Mouse (Mus musculus) lung, adult 2 months (tissue): Measurements from ENCODE around the gene Tpcn1. TPM values are rescaled to one million over a fixed set of nuclear protein-coding genes. Genes with fewer than 3 reads are reported as not detected.

ENCODE experiments used
- DNase-seq: peaks from one replicate; pipeline ENCODE4 v3.0.0; 2022
- H3K4me1 ChIP-seq: fragments of 200-500 bp; 2 replicates; pipeline ENCODE4 v1.6.1; 2011; ENCODE audit warnings: low read length; ENCODE audit not compliant: control insufficient read depth, insufficient read depth
- H3K4me3 ChIP-seq: fragments of 200-500 bp; replicated peaks from 2 replicates; pipeline ENCODE3; 2011; ENCODE audit warnings: low read depth, mild to moderate bottlenecking, control low read depth, low read length; ENCODE audit errors: extremely low read depth
- CTCF ChIP-seq: fragments of 200-500 bp; IDR thresholded peaks from 2 replicates; pipeline ENCODE4 v1.5.1; 2011; ENCODE audit warnings: mild to moderate bottlenecking, low read length, control low read depth; ENCODE audit not compliant: insufficient read depth
- POLR2A ChIP-seq: fragments of 200-500 bp; IDR thresholded peaks from 2 replicates; pipeline ENCODE4 v1.6.1; 2011; ENCODE audit warnings: low read depth, mild to moderate bottlenecking, control low read depth, low read length, borderline replicate concordance; ENCODE audit errors: extremely low read depth
- WGBS: fragments of 180-500 bp; shearing (Covaris S2); methylation state at CpG from one replicate; pipeline ENCODE4 v1.1.7; 2018; 5-methylcytosine and 5-hydroxymethylcytosine counted together
- polyA plus RNA-seq: library from polyadenylated mRNA; depleted of rRNA; stranded (reverse); fragments of >200 nt; gene quantifications from 2 replicates; pipeline ENCODE4 v1.2.3, GENCODE M21; 2012; rRNA removed

Tpcn1 gene
- polyA plus RNA-seq, 1 experiment: 89.2 TPM

DNA sequence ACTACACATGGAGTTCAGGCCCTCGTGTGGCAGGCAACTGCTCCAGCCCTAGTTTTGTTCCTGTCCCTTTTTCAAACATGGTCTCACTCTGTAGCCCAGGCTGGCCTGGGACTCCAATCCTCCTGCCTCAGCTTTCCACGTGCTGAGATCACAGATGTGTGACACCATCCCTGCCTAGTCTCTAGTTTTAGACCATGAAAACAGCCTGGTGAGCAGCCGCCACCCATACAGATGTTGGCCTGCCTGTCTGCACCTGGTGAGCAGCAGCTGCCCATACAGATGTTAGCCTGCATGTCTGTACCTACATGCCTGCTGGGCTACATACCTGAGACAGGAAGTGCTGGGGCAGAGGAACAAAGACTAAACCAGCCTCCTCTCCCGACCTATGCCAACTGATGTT is 89.3 kb downstream of the Tpcn1 start:
- WGBS: 81% methylated on average over 4 of the region's 4 CpGs
- Histone ChIP-seq H3K4me3 (no peak overlapping the region), H3K4me1 (peaks cover 7% of the 10 kb centered on the region; the same call in 1 of the 2 replicates)
- no peak for TF ChIP-seq POLR2A
- no peak for TF ChIP-seq CTCF
- DNase-seq: no peak

DNA sequence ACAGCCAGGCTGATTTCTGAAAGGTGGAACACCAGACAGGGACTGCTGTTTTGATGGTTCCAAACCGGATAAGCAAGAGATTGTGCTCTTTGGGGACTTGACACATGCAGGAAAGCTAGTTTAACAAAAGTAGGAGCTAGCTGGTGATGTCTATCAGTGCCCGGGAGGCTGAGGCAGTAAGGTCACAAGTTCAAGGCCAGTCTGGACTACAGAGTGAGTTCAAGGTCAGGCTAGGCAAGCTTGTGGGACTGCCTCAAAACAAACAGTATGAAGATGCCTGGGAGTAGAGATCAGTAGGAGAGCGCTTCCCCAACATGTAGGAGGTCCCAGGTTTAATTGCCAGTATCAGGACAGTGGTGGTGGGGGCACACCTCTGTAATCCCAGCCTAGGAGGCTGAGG is 91.4 kb downstream of the Tpcn1 start:
- no peak for TF ChIP-seq POLR2A
- no peak for TF ChIP-seq CTCF
- H3K4me3 ChIP-seq: no peak overlapping the region
- no peaks in the 10 kb centered on the region for H3K4me1 ChIP-seq
- WGBS: 89% methylated on average over 3 of the region's 3 CpGs
- DNase-seq: no peak

DNA sequence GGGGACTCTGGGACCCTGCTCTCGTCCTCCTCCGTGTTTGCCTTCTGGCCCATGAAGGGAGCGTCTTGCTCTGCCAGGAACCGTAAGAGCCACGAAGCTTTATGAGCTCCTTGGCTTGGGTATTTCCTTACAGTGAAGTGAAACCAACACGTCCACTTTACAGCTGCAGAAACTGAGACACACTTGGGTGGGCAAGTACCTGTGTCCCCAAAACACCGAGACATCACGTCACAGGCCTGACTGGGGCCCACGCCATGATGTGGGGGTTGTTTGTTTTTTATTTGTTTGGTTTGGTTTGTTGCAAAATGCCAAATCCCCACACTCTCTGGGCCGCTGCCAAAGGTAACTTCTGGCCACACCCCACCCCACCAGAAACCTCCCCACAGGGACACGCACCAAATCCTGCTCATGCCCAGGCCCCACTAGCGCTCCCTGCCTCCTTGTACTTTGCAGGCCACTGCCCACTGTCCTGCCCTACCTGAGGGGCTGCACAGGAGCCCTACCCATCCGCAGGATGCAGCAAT is 92.7 kb downstream of the Tpcn1 start:
- no peak for TF ChIP-seq CTCF
- TF ChIP-seq POLR2A: no peak
- 87% methylated on average over 13 of the region's 13 CpGs for WGBS
- no peak for DNase-seq
- Histone ChIP-seq H3K4me3 (no peak overlapping the region), H3K4me1 (0 out of 2 replicates have a peak, but pooled peaks cover 2% of the 10 kb centered on the region)

DNA sequence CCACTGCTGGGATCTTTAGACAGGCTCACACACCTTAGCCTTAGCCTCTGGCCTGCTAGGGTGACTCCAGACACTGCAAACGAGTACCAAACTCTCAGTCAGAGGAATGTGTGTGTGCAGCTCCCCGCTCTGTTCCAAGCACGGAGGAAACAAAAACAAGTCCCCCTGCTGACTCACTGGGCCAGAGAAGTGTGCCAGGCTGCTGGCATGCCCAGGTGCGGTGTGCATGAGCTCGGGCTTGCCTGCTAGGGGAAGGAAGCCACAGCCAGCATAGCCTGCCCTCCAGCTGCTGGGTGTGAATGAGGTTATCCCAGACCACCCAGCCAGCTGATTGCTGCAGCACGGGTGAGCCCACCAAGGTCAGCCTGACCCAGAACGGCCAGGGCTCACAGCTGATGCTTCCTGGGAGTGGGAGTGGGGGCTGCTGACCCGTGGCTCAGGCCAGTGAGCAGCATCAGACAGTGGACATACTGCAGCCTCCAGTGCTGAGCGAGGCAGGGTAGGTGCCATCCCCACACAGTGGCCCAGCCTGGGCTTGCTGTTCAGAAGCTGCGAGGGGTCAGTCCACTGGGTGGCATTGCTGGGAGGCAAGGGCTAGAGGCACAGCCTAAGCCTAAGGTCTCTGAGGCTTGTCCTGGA is 93.3 kb downstream of the Tpcn1 start:
- Histone ChIP-seq H3K4me3 (no peak overlapping the region), H3K4me1 (0 out of 2 replicates have a peak, but pooled peaks cover 3% of the 10 kb centered on the region)
- 70% methylated on average over 10 of the region's 10 CpGs for WGBS
- DNase-seq: no peak
- no peak for TF ChIP-seq POLR2A
- TF ChIP-seq CTCF: no peak

DNA sequence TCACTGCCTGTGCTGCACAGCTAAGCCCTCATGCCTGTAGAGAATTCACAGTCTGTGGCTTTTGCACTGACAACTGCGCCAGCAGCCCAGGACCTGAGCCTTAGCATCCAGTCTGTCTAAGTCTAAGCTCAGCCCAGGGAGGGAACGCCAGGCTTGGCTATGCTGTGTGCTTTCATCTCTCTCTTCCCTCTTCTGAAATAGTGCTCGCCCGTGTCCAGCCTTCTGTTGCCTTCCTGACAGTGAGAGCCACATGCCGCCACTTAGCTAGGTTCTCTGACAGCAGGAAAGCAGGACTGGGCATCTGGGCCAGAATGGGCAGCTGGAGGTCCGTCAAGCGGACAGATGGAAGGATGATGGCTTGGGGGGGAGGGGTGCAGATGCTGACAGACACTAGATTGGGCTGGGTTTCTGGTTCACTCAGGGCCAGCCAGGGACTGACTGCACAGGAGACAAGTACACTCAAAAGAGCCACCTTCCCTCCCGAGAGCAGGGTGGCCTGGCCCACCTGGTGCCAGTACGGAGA is 94.5 kb downstream of the Tpcn1 start:
- WGBS: 91% methylated on average over 9 of the region's 9 CpGs

DNA sequence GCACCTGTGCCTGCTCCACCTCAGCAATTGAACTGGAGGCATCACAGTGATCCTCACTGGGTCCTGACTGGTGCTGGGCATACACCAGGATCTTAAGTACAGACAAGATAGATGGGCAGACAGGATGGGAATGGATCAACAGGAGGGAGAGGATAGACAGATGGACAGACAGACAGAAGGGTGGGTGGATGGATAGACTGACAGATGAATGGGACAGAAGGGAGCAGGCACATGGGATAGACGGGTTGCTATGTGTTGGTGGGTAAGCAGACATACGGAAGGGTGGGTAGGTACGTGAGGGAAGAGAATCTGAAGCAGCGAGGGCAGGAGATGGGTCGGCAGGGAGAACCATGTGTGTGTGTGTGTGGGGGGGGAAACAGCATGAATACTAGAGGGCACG is 95.0 kb downstream of the Tpcn1 start:
- no peak for TF ChIP-seq CTCF
- DNase-seq: no peak
- H3K4me1 ChIP-seq: 0 out of 2 replicates have a peak, but pooled peaks cover 3% of the 10 kb centered on the region
- no peak overlapping the region for H3K4me3 ChIP-seq
- WGBS: 92% methylated on average over 6 of the region's 6 CpGs

More for the DNA sequence above, 94.5 kb downstream of the Tpcn1 start:
- DNase-seq: no peak
- 0 out of 2 replicates have a peak, but pooled peaks cover 3% of the 10 kb centered on the region for H3K4me1 ChIP-seq
- TF ChIP-seq CTCF (no peak), POLR2A (no peak)
- no peak overlapping the region for H3K4me3 ChIP-seq

DNA sequence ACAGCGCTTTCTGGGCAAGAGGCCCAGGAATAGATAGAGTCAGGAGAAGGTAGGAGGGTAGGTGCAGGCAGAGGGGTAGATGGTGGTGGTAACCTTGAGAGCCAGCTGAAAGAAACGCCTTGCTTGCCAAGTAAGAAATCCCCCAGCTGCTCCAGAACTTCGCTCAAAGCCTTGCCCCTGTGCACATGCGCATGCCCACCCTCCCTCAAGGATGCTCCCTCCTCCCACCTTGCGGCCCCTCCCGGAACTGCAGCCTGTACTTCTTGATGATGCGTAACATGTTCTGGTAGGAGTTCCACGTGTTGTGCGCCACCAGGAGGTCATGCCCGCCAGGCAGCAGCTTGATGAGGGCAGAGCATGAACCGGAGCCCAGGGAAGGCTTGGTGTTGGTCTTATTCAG is 96.0 kb downstream of the Tpcn1 start:
- WGBS: 79% methylated on average over 11 of the region's 11 CpGs

DNA sequence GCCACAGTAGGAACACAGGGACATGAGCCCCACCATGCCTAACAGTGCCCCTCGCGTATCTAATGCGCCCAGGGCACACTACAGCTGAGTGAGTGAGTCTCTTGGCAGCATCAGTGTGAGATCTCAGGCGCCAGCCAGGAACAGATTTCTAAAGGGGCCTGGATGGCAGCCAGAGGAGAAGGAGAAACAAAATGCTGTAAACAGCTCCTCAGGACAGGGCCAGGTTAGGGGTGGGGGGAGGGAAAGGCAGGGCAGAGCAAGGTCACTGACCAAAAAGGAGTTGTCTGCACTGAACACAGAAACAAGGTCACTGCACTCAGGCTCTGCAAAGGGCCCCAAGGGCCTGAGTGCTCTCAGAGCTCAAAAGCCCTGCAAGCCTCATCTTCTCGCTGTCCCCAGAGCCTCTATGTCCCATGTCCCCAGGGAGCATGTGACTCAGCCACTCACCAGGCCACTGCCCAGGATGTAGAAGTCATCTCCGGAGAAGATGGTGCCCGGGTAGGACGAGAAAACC is 97.7 kb downstream of the Tpcn1 start:
- 36% methylated on average over 8 of the region's 8 CpGs for WGBS
- no peak for DNase-seq
- Histone ChIP-seq H3K4me1 (0 out of 2 replicates have a peak, but pooled peaks cover 3% of the 10 kb centered on the region), H3K4me3 (no peak overlapping the region)
- TF ChIP-seq CTCF: no peak

More for the DNA sequence above, 96.0 kb downstream of the Tpcn1 start:
- no peak for TF ChIP-seq CTCF
- no peak for TF ChIP-seq POLR2A
- DNase-seq: no peak
- H3K4me3 ChIP-seq: no peak overlapping the region
- 0 out of 2 replicates have a peak, but pooled peaks cover 3% of the 10 kb centered on the region for H3K4me1 ChIP-seq

DNA sequence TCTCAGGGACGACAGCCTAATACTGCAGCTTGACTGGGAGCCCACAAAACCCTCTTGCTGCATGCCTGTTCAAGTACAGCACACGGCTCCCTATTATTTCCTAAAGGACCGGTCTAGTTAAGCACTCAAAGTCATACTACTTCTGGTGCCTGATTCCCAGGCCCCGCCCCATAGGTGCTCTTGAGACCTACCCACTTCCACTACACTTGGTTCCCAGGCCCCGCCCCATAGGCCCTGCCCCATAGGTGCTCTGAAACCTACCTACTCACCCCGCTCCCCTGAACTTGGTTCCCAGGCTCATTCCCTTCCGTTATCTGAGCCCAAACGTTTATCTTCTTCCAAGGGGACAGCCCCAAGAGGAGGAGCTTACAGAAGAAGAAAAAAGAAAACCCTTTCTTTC is 100.6 kb downstream of the Tpcn1 start:
- no peak for DNase-seq
- TF ChIP-seq POLR2A: no peak
- no peak for TF ChIP-seq CTCF
- 0 out of 2 replicates have a peak, but pooled peaks cover 3% of the 10 kb centered on the region for H3K4me1 ChIP-seq
- H3K4me3 ChIP-seq: no peak overlapping the region
- WGBS: 82% methylated on average over 8 of the region's 8 CpGs

Other genes starting within 250 kb of the Tpcn1 start
- not detected in 2 replicates for gene Lhx5, start 157.0 kb downstream of the Tpcn1 start, polyA plus RNA-seq
- gene Sdsl, start 115.9 kb downstream of the Tpcn1 start, polyA plus RNA-seq: 2.1 and 2.3 TPM in 2 replicates
- gene Sds, start 112.1 kb downstream of the Tpcn1 start, polyA plus RNA-seq: 0.65 and 0.70 TPM in 2 replicates
- gene Plbd2, start 85.0 kb downstream of the Tpcn1 start, polyA plus RNA-seq: 40.0 and 42.7 TPM in 2 replicates
- gene Slc8b1, start 77.5 kb downstream of the Tpcn1 start, polyA plus RNA-seq: 37.0 and 40.0 TPM in 2 replicates
- 2.0 and 2.4 TPM in 2 replicates for gene Iqcd, start 343 bp upstream of the Tpcn1 start, polyA plus RNA-seq
- gene Rita1, start 23.9 kb upstream of the Tpcn1 start, polyA plus RNA-seq: 15.7 and 15.8 TPM in 2 replicates
- 37.2 and 39.2 TPM in 2 replicates for gene Ddx54, start 24.1 kb upstream of the Tpcn1 start, polyA plus RNA-seq
- 1.6 TPM in 2 replicates for gene Cfap73, start 45.6 kb upstream of the Tpcn1 start, polyA plus RNA-seq
- gene Rasal1, start 60.1 kb upstream of the Tpcn1 start, polyA plus RNA-seq: 0.80 and 1.6 TPM in 2 replicates
- 6.1 and 7.8 TPM in 2 replicates for gene Dtx1, start 123.3 kb upstream of the Tpcn1 start, polyA plus RNA-seq
- 4.5 and 5.0 TPM in 2 replicates for gene Oas2, start 161.2 kb upstream of the Tpcn1 start, polyA plus RNA-seq
- 1.6 and 1.7 TPM in 2 replicates for gene Oas3, start 189.0 kb upstream of the Tpcn1 start, polyA plus RNA-seq
- gene Oas1e, start 206.9 kb upstream of the Tpcn1 start, polyA plus RNA-seq: 0.06 TPM in 1 of 2 replicates, not detected in the other
- gene Oas1c, start 223.8 kb upstream of the Tpcn1 start, polyA plus RNA-seq: 2.7 and 4.6 TPM in 2 replicates